Mouse (Mus musculus) CD8-positive naive resting alpha-beta T cell, adult 2 months (primary cell): ENCODE measurements around the gene Tm6sf1.
A peak's percentile ranks its signal among the peaks of the same experiment; 100 is the strongest.
"Not testable (repeated sequence)": the region's sequence is repeated elsewhere in the genome, so short reads cannot be mapped to it uniquely, and the experiment has no call there.

Source experiments
- DNase-seq, 2 experiments: peaks; one replicate each; pipeline ENCODE4 v3.0.0; 2022; ENCODE audit warnings: low read depth in 2 of 2, low spot score in 2 of 2

Tm6sf1 gene

GRCm38 (mm10) chr7:81858968-81859721 lies at the start of gene Tm6sf1:
Tm6sf1 (plus strand) TSS chr7:81859001.
- peak in 1 of 2 experiments; percentile 35 for DNase-seq

GRCm38 (mm10) chr7:81824906-81825305 lies 33.9 kb upstream of the Tm6sf1 start:
- DNase-seq = no peak

DNA sequence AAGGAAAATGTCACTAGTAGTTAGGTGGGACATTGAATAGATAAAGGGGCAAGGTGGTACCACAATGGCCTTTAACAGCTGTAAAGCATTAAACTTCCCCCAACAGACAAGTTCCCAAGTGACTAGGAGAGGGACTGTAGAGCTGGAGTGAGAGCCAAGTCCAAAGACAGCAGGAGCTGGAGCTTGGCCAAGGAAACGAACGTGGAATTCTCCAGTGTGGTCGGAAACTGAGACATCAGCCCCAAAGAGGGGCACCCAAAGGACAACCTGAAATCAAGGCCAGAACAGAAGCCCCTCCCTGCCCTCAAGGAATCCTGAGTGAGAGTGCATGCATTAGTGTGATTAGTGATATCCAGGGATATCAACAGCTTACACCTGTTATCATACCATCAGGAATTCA lies 33.4 kb upstream of the Tm6sf1 start:
- DNase-seq = no peak

DNA sequence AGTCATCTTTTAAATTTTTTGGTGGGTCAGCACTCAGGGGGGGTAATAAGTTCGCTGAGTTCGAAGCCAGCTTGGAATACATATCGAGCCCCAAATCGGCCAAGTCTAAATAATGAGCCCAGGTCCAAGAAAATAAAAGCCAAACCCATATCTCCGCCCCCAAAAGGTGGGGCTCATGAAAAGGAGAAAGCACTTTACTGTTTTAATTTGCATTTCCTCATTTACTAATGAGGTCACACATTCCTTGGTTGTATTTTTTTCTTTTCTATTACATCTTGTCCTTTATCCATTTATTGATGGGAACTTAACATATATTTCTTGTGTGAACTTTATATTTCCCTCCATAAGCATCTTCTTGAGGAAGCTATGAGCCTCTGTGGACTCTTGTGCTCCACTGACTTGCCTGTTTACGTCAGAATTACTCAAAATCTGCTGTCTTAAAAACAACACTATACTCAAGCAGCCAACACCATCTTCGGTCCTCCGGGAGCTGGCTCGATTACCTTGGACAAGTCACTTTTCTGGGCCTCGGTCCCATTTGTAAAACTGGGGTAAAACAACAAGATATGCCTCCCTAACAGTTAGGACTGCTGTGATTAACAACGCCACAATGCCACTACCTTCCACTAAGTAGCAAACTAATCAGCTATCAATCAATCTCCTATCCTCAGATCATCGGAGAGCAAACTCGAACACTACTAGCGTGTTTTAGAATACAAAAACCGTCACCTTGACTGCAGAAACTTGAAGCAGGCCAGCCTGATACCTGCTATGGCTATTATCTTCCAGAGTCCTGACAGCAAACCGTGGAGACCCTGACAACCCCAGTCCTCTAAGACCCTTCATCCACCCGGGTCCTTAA lies 30.8 kb upstream of the Tm6sf1 start:
- DNase-seq = no peak

DNA sequence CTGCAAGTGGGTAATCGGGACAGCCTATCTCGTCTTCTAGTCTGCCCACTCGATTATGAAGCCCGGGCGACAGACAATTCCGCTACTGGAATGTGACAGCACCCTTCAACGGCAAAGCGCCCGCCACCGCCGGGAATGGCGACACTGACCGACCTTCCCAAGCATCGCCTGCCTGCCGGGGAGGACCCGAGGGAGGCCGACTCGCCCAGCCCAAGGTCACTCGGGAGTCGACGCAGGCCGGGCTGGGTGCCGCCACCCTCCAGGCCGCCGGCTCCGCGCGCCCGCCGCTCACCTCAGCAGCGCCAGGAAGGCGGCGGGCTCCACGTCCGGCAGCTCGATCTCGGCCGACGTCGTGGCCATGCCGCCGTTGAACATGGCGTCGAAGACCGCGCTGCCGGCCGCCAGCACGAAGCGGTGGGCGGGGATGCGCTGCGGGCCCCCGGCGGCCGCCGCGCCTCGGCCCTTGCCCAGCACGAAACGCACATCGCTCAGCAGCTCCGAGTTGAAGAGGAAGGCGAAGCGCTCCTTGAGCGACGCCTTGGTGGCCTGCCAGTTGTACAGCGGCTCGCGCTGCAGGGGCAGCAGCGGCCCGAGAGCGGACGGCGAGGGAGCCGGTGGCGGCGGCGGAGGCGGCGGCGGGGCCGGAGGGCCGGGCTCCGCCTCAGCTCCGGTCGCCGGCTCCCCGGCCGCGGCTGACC lies 30.0 kb upstream of the Tm6sf1 start:
- DNase-seq = peak; percentile 14 to 25

GRCm38 (mm10) chr7:81829379-81829894 lies 29.4 kb upstream of the Tm6sf1 start, which contains the start of gene Btbd1:
Btbd1 (minus strand) TSS chr7:81829431.
- peak; percentile 70 to 77 for DNase-seq

GRCm38 (mm10) chr7:81834847-81835246 lies 24.0 kb upstream of the Tm6sf1 start:
- DNase-seq = peak in 1 of 2 experiments; percentile 33

- DNase-seq = no peak
Measured at GRCm38 (mm10) chr7:81835430-81835829, 23.4 kb upstream of the Tm6sf1 start.

DNA sequence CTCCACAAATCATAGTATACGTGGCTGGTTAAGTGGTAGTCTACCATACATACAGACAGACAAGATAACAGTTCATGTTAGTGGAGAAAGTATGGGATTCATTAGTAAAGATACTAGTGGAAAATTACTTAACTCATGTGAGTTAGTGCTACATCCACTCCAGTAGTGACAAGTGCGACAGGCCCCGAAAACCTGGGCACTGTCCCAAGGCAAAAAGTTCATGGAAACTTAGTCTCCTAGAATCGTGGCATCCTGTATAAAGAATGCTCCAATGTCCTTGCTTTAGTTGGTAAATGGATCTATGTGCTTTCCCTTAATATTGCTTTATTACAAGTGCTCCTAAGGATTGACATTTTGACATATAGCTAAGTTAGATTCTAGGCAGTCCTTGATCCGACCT lies 21.0 kb upstream of the Tm6sf1 start:
- DNase-seq = not testable (repeated sequence)

DNA sequence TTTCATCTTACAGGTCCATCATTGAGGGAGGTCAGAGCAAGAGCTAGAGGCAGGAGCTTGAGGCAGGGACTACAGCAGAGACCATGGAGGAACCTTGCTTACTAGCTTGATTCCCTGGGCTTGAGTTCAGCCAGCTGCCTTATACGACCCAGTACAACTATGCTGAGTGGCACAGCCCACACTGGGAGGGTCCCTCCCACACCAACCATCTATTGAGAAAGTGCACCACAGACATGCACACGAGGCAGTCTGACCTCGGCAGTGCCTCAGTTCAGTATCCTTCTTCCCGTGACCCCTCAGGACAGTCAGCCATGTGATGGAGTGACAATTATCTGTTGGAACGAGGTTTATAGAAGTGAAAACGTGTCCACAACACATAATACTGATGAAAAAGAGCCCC lies 19.1 kb upstream of the Tm6sf1 start:
- no peak for DNase-seq

DNA sequence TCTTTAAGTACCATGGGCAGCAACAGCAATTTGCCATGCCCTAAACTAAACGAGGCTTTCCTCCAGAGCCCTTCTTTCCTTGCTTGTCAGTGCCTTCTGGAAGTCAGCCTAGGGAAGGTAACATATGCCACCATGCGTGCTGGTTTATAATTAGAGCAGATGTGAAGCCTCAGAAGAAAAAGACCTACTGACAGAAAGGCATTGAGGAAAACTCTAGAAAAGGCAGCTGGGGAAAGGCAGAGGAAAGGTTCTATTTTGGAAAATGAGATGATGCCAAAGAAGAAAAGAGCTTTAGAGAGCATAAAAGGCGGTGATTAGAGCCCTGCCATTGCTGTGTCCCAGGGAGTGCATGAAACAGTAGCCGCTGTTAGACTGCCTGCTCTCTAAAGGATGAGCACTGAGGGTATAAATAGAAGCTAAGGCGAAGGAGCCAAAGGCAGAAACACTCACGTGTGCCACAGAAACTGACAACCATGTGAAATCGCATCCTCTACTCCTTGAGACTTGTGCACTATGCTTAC lies 18.1 kb upstream of the Tm6sf1 start:
- no peak for DNase-seq

GRCm38 (mm10) chr7:81841439-81841838 lies 17.4 kb upstream of the Tm6sf1 start:
- DNase-seq = no peak

DNA sequence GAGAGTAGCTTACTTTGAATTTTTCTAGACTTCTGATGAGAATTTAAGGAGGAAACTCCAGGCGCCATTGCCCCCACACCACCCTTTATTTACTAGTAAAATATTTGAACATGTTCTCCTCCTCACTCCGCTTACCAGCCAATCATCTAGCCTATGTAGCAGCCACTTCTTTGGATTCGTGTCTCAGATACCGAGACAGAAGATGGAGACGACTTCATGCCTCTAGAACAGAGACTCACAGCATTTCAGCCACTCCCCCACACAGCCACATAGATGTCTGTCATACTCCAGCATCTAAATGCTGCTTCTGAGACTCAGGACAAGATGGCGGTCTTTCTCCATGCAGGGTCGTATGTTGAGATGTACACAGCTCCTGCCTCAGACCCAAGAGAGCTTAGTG lies 16.7 kb upstream of the Tm6sf1 start:
- DNase-seq = no peak

DNA sequence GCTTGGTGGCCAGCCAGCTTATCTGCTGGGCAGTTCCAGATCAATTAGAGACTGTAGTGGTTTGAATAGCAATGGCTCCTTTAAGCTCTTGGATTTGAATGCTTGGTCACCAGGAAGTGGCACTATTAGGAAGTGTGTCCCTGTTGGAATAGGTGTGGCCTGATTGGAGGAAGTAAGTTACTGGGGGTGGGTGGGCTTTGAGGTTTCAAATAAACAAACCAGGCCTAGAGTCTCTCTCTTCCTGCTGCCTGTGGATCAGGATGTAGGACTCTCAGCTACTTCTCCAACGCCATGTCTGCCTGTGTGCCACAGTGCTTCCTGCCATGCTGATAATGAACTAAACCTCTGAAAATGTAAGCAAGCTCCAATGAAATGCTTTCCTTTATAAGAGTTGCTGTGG lies 15.8 kb upstream of the Tm6sf1 start:
- DNase-seq = no peak

DNA sequence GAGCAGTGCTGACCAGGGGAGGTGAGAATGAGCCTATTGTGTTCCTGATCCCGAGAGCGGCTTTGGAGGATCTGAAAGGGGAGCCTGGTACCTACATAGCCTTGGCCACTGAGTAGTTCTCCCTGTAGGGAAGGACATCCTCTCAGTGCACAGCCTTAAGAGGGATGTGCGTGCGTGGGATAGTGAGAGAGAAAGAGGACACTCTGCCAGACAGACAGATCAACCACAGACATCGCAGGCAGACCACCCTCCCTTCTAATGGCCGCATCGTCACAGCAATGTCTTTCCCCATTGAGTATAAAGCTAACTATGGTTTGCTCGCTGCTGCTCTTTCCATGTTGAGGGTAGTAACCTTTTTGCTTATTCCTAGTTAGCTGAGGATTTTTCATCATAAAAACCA lies 14.9 kb upstream of the Tm6sf1 start:
- DNase-seq = no peak

DNA sequence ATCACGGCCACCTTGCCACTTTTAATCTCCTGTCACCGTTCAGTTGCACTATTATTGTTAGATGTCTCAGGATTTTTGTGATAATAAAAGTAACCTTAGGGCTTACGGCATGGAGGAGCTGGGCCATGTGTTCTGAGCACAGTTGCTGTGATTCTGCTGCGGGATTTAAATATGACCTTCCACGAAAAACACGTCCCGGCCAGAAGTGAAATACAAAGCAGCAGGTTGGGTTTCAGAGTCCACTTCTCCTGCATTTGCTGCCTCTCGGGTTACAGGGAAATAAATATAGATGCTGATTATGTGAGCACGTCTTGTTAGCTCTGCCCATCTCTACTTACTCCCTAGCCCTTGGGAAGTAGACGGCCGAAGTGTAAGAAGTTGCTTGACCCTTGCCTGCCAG lies 14.0 kb upstream of the Tm6sf1 start:
- no peak for DNase-seq

GRCm38 (mm10) chr7:81845313-81845712 lies 13.5 kb upstream of the Tm6sf1 start:
- DNase-seq = no peak

- DNase-seq = no peak
Measured at GRCm38 (mm10) chr7:81846008-81846407, 12.8 kb upstream of the Tm6sf1 start.

DNA sequence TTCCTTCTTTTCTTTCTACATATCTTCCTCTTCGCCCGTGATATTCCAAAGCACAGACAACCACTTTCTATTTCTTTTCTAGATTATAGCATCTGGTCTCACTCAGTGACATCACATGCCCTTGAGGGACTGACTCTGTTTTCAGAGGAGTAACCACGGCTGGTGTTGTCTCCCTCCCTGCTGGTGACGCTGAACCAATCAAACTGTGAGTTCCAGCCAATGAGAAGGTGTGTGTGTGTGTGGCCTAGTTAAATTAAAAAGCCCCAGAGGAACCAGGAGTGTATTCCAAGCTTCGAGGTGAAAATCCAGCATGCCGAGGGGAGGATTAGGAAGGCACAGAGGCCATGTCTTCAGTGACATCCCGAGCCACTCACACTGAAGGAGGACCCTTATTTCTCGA lies 11.8 kb upstream of the Tm6sf1 start:
- no peak for DNase-seq

DNA sequence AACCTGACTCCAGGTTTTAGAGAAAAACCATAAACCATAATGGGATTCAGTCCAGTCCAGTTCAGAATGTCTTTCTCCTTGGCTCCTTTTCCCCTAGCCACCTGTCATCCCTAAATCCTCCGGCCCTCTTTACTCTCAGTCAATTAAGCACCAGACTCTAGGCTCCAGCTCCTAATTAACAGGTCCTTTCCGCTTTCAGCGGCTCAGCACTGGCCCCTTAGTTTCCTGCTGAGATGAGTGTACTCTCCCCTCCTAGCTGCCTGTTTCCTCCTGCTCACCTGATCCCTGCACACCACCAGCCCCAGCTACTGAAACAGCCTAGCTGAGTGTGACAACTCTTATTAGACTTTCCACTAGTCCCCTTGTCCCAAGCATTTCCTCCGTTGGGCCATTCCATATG lies 11.0 kb upstream of the Tm6sf1 start:
- no peak for DNase-seq

DNA sequence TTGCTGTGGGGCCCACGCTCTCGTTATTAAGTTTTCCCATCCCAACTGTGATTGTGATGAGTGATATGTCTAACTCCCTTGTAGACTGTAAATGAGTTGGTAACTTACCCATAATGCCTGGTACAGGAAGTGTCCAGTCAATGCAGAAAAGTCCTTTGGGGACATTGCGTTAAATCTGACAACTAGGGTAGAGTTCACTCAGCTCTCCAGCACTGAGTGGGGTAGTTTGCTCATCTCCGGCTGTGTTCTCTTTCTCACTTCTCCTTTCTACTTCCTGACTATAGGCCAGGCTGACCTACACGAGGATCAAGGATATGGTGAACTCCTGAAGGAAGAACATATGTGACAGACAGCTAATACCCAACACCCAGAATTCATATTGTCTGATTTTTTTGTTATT lies 9.6 kb upstream of the Tm6sf1 start:
- DNase-seq = no peak
